Mouse (Mus musculus): Measurements from ENCODE around the gene Cog5.

DNA sequence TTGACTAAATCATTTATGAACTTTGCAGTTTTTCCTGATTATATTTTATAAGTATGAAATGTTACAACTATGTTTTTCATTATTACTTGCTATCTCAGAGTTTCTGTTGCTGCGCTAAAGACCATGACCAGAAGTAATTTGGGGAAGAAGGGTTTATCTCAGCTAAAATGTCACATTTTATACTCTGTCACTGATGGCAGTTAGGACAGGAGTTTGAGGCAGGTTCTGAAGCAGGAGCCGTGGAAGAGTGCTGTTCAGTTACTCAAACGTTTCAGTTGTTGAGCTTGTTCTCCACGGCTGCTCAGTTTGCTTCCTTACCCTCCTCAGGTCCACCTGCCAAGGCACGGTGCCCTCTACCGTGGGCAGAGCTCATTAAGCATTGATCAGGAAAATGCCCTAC, 11.3 kb downstream of the Cog5 start:
- TF ChIP-seq CTCF (IDR thresholded peaks at IDR 0.05; ENCODE audit: control insufficient read depth, insufficient read depth, low read length) (no peak), POLR2A (IDR thresholded peaks at IDR 0.05; ENCODE audit: borderline replicate concordance, control insufficient read depth, low read depth, low read length) (no peak)

Data from bone marrow, adult 2 months (tissue).